Mouse (Mus musculus) cortical plate, adult 2 months (tissue): ENCODE results near the gene Cadm4. TPM values are rescaled to one million over a fixed set of nuclear protein-coding genes. Genes with fewer than 3 reads are reported as not detected.
A peak's percentile ranks its signal among the peaks of the same experiment; 100 is the strongest.

Source experiments
- H3K27ac ChIP-seq: fragments of 200-500 bp; 2 replicates; pipeline ENCODE4 v1.5.1; 2012; ENCODE audit warnings: low read length, control low read depth, inconsistent platforms; ENCODE audit not compliant: insufficient read depth
- H3K4me1 ChIP-seq: fragments of 200-500 bp; 2 replicates; pipeline ENCODE4 v1.6.1; 2011; ENCODE audit warnings: low read length; ENCODE audit not compliant: control insufficient read depth, insufficient read depth
- H3K4me3 ChIP-seq: fragments of 200-500 bp; 2 replicates; pipeline ENCODE4 v1.5.1; 2011; ENCODE audit warnings: mild to moderate bottlenecking, low read length, control low read depth; ENCODE audit not compliant: insufficient read depth
- CTCF ChIP-seq: fragments of 200-500 bp; IDR thresholded peaks from 2 replicates; pipeline ENCODE4 v1.5.1; 2011; ENCODE audit warnings: mild to moderate bottlenecking, control low read depth, low read length; ENCODE audit not compliant: insufficient read depth; ENCODE audit errors: extremely low read depth
- POLR2A ChIP-seq: fragments of 200-500 bp; IDR thresholded peaks from 2 replicates; pipeline ENCODE4 v1.6.1; 2011; ENCODE audit warnings: mild to moderate bottlenecking, low read length, control low read depth; ENCODE audit not compliant: insufficient read depth; ENCODE audit errors: extremely low read depth
- polyA plus RNA-seq: library from polyadenylated mRNA; depleted of rRNA; stranded (reverse); fragments of >200 nt; gene quantifications from 2 replicates; pipeline ENCODE4 v1.2.3, GENCODE M21; 2012; rRNA removed

The Cadm4 gene
- 234 and 237 TPM in 2 replicates for polyA plus RNA-seq

DNA sequence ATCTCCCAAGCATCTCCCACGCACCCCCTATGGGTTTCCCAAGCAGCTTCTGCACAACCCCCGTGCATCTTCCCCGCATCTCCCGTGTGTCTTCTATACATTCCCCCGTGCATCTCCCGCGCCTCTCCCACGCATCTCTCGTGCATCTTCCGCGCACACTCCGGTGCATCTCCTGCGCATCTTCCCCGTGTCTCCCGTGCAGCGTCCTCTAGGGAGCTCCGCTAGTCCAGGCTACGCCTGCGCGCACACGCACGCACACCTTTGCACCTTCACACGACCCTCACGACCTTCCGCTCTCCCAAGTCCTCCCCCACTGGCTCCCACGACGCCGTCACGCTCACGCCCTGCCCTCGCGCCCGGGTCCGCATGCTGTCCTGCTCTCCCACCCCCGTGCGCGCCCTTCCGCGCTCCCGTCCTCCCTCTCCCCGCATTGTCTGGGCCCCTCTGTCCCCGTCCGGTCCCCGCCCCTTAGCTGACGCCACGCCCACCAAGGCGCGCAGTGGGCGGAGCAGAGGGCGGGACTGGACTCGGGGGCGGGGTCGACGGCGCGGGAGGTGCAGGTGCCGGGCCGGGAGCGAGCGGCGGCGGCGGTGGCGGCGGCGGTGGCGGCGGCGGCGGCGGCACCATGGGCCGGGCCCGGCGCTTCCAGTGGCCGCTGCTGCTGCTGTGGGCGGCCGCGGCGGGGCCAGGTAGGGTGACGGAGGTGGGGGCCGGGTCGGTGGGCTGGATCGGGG, at the start of gene Cadm4:
Gene Cadm4 (plus strand): TSS at position 550 of the 734 bp plus-strand sequence.
- peak within 1 kb of the TSS; percentile 74 for H3K27ac ChIP-seq
- H3K4me1 ChIP-seq: peaks cover 2% of the 10 kb centered on the region
- H3K4me3 ChIP-seq: peak within 1 kb of the TSS; percentile 61
- TF ChIP-seq POLR2A (peak; percentile 58; the same call in 1 of the 2 replicates), CTCF (no peak)

DNA sequence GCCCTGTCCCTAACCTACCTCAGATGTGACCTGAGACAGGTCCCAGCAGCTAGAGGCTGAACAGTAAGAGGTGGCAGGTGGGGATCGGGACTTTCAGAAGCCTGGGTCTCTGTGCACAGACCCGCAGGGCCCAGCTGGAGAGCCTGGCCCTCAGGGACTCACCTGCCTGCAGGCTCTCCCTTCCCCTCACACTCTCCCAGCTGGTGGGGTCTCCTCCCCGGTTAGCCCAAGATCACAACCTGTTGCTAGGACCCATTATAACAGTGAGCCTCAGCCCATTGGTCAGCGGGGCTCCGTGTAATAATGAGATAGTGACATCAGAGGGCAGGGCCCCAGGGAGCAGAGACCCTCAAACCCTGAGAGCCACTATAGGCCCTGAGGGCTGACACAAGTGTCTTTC, 46.5 kb upstream of the Cadm4 start:
- peaks cover 4% of the 10 kb centered on the region for H3K4me1 ChIP-seq

DNA sequence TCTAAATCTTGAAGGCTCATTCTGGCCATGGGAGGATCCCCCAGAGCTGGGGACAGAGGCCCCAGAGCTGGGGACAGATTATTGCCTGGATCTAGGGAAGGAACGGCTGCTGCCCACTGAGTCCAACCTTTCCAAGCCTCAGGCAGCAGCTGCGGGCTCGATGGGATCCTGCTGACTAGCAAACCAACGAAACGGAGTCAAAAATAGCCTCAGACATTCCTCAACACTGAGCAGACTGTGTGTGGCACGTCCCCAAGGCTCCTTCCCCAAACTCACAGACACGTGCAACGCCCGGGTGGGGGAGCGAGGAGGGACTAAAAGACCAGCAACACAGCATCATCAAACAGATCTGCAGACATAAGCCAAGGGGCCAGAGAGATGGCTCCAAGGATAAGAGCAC, 43.8 kb upstream of the Cadm4 start:
- H3K27ac ChIP-seq: peak overlapping the region; percentile 73; the same call in 1 of the 2 replicates

More for the DNA sequence above, 46.5 kb upstream of the Cadm4 start:
- H3K27ac ChIP-seq: no peak overlapping the region
- TF ChIP-seq POLR2A (no peak), CTCF (no peak)
- no peak overlapping the region for H3K4me3 ChIP-seq

DNA sequence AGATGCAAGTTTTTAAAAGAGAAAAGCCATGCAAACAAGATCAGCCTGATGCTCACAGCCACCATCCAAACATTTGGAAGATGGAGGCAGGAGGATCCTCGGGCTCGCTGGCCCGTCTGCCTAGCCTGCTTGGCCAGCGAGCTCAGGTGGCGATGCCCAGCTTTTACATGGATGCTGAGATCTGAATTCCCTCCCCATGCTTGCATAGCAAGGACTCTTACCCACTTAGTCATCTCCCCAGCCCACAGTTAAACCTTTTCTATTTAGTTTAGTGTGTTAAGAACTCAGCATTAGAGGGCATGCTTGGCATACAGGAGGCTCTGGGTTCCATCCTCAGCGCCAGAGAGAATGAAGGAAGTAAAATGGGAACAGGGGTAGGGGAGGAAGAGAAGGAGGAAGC, 42.6 kb upstream of the Cadm4 start:
- no peak for TF ChIP-seq POLR2A
- no peak for TF ChIP-seq CTCF
- H3K4me1 ChIP-seq: peaks cover 4% of the 10 kb centered on the region
- no peak overlapping the region for H3K27ac ChIP-seq
- no peak overlapping the region for H3K4me3 ChIP-seq

More for the DNA sequence above, 43.8 kb upstream of the Cadm4 start:
- no peak overlapping the region for H3K4me3 ChIP-seq
- H3K4me1 ChIP-seq: peaks cover 4% of the 10 kb centered on the region
- TF ChIP-seq CTCF: no peak
- no peak for TF ChIP-seq POLR2A

DNA sequence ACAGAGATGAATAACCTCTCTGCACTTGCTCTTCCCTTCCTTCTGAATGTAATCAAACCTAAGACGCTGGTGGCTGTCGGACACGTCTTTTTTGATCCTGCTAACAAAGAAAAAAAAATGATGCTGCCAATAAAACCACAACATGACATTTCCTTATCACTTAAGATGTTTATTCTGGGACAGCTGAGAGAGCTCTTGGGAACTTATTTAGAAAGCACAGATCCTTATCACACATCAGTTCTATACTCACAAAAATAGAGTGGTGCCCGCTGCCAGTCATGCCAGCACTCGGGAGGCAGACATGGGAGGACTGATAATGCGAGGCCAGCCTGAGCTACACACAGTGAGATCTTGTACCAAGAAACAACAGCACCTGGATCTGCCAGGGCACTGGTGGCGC, 41.9 kb upstream of the Cadm4 start:
- Histone ChIP-seq H3K27ac (no peak overlapping the region), H3K4me3 (no peak overlapping the region), H3K4me1 (peaks cover 4% of the 10 kb centered on the region)
- TF ChIP-seq CTCF: no peak
- no peak for TF ChIP-seq POLR2A

DNA sequence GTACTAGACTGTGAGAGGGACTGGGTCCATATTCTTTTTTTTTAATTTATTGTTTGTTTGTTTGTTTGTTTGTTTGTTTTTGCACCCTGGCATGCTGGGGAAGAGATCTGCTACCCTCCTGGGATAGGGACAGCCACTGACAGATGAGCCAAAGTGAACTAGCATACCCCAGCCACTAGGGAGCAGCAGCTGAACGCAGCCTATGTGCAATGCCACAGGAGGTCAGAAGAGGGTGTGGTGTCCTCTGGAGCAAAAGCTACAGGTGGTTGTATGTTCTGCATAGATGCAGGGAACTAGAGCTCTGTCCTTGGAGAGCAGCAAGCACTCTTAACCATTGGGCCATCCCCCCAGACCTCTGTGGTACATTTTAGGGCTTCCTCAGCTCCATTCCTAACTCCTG, 40.0 kb upstream of the Cadm4 start:
- H3K4me3 ChIP-seq: no peak overlapping the region
- H3K27ac ChIP-seq: no peak overlapping the region
- TF ChIP-seq CTCF (peak; percentile 95), POLR2A (no peak)
- H3K4me1 ChIP-seq: peaks cover 6% of the 10 kb centered on the region

DNA sequence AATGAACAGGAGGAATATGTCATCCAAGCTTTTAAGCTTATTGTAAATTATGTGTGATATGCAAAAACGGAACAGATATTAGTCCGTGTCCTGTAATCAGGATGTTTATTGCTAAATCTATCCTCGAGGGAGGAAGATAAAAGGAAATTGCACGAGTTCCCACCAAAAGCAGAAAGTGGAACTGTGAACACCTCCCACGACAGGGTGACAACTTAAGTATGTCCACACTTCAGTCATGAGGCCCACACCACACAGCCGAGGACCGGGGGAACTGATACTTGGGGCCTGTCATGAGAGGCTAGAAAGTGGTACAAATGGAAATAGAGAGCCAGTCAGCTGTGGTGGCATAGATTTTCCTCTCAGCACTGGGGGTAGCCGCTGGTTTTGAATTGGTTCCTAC, 39.5 kb upstream of the Cadm4 start:
- no peak overlapping the region for H3K27ac ChIP-seq
- TF ChIP-seq POLR2A (no peak), CTCF (no peak)
- H3K4me3 ChIP-seq: no peak overlapping the region
- H3K4me1 ChIP-seq: peaks cover 8% of the 10 kb centered on the region

DNA sequence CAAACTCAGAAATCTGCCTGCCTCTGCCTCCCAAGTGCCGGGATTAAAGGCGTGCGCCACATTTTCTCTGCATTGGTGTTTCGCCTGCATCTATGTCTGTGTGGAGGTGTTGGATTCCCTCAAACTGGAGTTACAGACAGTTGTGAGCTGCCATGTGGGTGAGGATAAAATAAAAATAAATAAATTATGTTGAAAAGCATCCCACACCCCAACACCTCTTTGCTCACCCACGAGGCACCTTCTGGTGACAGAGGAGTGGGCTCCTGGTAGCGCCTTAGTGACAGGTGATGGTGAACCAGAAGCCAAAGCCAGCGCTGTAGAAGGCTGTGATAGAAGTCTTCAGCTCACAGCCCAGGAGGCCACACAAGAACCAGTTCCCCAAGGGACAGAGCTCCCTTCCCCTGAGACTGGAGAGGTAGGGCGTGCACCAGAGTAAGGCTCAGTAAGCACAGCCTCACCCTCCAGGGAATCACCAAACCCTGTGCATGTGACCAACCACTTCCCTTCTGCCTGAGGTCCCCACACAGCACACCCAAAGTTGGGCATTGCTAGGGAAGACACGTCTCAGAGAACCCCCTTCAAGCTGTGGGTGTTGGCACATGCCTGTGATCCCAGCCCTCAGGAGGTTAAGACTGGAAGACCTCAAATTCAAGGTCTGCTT, 36.4 kb upstream of the Cadm4 start:
- no peak for TF ChIP-seq CTCF
- TF ChIP-seq POLR2A: no peak
- peaks cover 12% of the 10 kb centered on the region; the same call in 1 of the 2 replicates for H3K4me1 ChIP-seq
- H3K27ac ChIP-seq: no peak overlapping the region

DNA sequence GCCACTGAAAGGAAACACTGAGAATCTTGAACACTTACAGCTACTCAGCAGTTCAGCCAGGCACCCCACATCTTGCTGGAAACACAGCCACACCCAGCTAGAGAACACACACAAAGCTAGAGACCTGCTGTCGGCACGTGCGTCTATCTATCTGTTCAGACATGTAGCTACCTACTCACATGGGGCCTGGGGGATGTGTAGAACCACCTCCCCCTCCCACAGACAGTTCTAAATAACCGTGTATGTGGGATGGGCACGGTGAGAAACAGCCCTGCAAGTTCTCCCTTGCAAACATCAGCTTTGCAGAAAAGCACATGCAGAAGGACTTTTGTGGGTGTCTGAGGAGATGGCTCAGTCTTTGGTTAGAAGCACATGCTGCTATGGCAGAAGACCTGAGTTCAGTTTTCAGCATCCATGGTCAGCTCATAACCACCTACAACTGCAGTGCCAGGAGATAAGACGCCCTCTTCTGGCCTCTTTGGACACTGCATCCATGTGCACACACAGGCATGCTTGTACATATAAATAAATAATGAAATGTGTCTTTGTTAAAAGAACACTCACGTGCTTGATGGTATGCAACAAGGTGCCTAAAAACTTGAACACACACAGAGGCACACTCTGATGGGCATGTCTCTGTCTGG, 35.0 kb upstream of the Cadm4 start:
- peaks cover 12% of the 10 kb centered on the region; the same call in 1 of the 2 replicates for H3K4me1 ChIP-seq
- peak overlapping the region; percentile 55; the same call in 1 of the 2 replicates for H3K27ac ChIP-seq
- H3K4me3 ChIP-seq: no peak overlapping the region
- TF ChIP-seq CTCF (no peak), POLR2A (no peak)

More for the DNA sequence above, 36.4 kb upstream of the Cadm4 start:
- H3K4me3 ChIP-seq: no peak overlapping the region

DNA sequence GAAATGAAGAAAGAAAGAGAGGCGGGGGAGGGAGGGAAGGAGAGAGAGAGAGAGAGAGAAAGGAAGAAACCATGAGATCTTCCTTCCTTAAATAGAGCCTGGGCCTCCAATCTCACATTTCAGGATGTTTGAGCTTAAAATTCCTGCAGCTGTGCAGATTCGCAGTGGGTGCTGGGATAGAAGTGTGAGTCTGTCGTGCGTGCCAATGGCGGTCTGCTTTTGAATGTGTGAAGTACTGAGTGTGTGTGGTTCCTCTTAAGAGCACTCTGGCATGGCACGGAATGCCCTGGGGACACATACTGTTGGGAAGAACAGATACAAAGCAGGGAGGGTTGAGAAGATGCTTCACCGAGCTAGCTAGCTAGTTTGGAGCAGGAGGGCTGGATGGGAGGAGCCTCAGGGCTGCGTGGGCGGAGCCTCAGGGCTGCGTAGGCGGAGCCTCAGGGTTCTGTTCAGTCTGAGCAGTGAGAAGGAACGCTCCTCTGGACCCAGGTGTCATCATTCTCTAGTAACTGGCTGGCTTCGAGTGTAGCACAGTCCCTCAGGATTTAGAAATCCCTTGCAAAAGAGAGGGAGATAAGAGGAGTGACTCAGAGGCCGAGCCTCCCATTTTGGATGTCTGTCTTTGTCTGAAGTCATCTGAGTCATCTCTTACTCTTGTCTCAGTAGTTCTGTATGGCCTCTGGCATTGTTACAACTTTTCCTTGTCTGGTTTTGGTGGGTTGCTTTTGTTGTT, 32.9 kb upstream of the Cadm4 start:
- TF ChIP-seq POLR2A: no peak
- no peak for TF ChIP-seq CTCF
- peaks cover 14% of the 10 kb centered on the region for H3K4me1 ChIP-seq
- no peak overlapping the region for H3K4me3 ChIP-seq
- no peak overlapping the region; the same call in 1 of the 2 replicates for H3K27ac ChIP-seq
